Mouse (Mus musculus) hindbrain, embryonic 15.5 days (tissue): ENCODE measurements at regions not wholly inside any gene's neighbourhood (a gene's known extent, or its start where the extent isn't known, plus 50 kb on each side); places are given as distances from the start of the nearest gene placed in this dataset.
A peak's percentile ranks its signal among the peaks of the same experiment; 100 is the strongest.

Experiments
- ATAC-seq: fragments of 200-750 bp; cut with Nextera tagmentation; 2 replicates; pipeline ENCODE4 v1.8.0; 2017; ENCODE audit warnings: low read depth, moderate number of reproducible peaks, moderate TSS enrichment; ENCODE audit not compliant: low FRiP score
- H3K27ac ChIP-seq: fragments of 300-500 bp; sonication (generic); replicated peaks from 2 replicates; pipeline ENCODE4 v1.5.1; 2015; ENCODE audit warnings: mild to moderate bottlenecking, inconsistent platforms
- H3K27me3 ChIP-seq: fragments of 300-500 bp; sonication (generic); 2 replicates; pipeline ENCODE4 v1.6.1; 2015; ENCODE audit warnings: control low read depth, inconsistent platforms
- H3K36me3 ChIP-seq: fragments of 300-500 bp; sonication (generic); 2 replicates; pipeline ENCODE4 v1.6.1; 2015; ENCODE audit warnings: control low read depth, inconsistent platforms
- H3K4me1 ChIP-seq: fragments of 300-500 bp; sonication (generic); replicated peaks from 2 replicates; pipeline ENCODE4 v1.6.1; 2015; ENCODE audit warnings: control low read depth, inconsistent platforms
- H3K4me2 ChIP-seq: fragments of 300-500 bp; sonication (generic); 2 replicates; pipeline ENCODE4 v1.6.1; 2015; ENCODE audit warnings: moderate library complexity, mild to moderate bottlenecking, inconsistent platforms
- H3K4me3 ChIP-seq: fragments of 300-500 bp; sonication (generic); 2 replicates; pipeline ENCODE4 v1.5.1; 2015; ENCODE audit warnings: mild to moderate bottlenecking, inconsistent platforms
- H3K9ac ChIP-seq: fragments of 300-500 bp; sonication (generic); 2 replicates; pipeline ENCODE4 v1.6.1; 2015; ENCODE audit warnings: inconsistent platforms
- H3K9me3 ChIP-seq: fragments of 300-500 bp; sonication (generic); 2 replicates; pipeline ENCODE4 v1.6.1; 2016; ENCODE audit warnings: control low read depth, inconsistent platforms
- WGBS: fragments of 180-500 bp; shearing (Covaris S2); methylation state at CpG from one replicate; pipeline ENCODE4 v1.1.7; 2015; 5-methylcytosine and 5-hydroxymethylcytosine counted together

- 91% methylated on average over 3 of the region's 3 CpGs for WGBS
- H3K4me1 ChIP-seq = no peaks in the 10 kb centered on the region
- ATAC-seq = no peak
- H3K27me3 ChIP-seq = no peaks in the 10 kb centered on the region
- no peaks in the 10 kb centered on the region for H3K36me3 ChIP-seq
- no peak overlapping the region for H3K9ac ChIP-seq
- no peaks in the 10 kb centered on the region for H3K9me3 ChIP-seq
- no peak overlapping the region for H3K4me2 ChIP-seq
- H3K4me3 ChIP-seq = no peak overlapping the region
- no peak overlapping the region for H3K27ac ChIP-seq
Observed at GRCm38 (mm10) chr3:144137483-144137882, 67.5 kb downstream of the Lmo4 start.

- no peaks in the 10 kb centered on the region for H3K27me3 ChIP-seq
- no peak overlapping the region for H3K27ac ChIP-seq
- H3K9me3 ChIP-seq = no peaks in the 10 kb centered on the region
Observed at GRCm38 (mm10) chr3:144136432-144136831, 68.6 kb downstream of the Lmo4 start.

GRCm38 (mm10) chr3:144135646-144136045 lies 69.4 kb downstream of the Lmo4 start:
- ATAC-seq = no peak
- H3K9ac ChIP-seq = no peak overlapping the region
- no peaks in the 10 kb centered on the region for H3K36me3 ChIP-seq
- 94% methylated on average over 6 of the region's 6 CpGs for WGBS
- no peaks in the 10 kb centered on the region for H3K9me3 ChIP-seq
- H3K4me3 ChIP-seq = no peak overlapping the region
- no peak overlapping the region for H3K4me2 ChIP-seq
- H3K27ac ChIP-seq = no peak overlapping the region
- no peaks in the 10 kb centered on the region for H3K4me1 ChIP-seq
- no peaks in the 10 kb centered on the region for H3K27me3 ChIP-seq

More at GRCm38 (mm10) chr3:144136432-144136831, 68.6 kb downstream of the Lmo4 start:
- H3K4me3 ChIP-seq = no peak overlapping the region
- no peak overlapping the region for H3K4me2 ChIP-seq
- H3K9ac ChIP-seq = no peak overlapping the region
- ATAC-seq = no peak
- no peaks in the 10 kb centered on the region for H3K36me3 ChIP-seq
- H3K4me1 ChIP-seq = no peaks in the 10 kb centered on the region
- WGBS = 72% methylated on average over 2 of the region's 2 CpGs

DNA sequence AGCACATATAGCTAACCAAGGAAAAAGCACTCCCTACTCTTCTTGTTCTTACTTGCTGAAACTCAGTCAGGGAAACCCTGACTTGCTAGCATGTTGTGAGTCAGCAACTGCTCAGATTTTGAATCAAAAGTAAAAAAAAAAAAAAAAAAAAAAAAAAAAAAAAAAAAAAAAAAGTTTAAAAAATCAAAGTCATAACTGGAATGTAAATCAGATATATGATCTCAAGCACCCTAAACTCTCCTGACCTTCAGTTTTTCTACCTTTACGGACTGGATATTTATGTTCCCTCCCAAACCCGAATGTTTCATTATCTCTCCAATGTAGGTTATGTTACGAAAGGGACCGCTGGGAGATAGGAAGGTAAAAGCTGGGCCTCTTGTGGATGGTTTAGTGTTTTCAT lies 77.0 kb downstream of the Lmo4 start:
- ATAC-seq = no peak
- no peaks in the 10 kb centered on the region for H3K4me1 ChIP-seq
- no peaks in the 10 kb centered on the region for H3K36me3 ChIP-seq
- no peak overlapping the region for H3K4me2 ChIP-seq
- 95% methylated on average over 4 of the region's 4 CpGs for WGBS
- H3K4me3 ChIP-seq = no peak overlapping the region
- H3K27me3 ChIP-seq = no peaks in the 10 kb centered on the region
- no peaks in the 10 kb centered on the region for H3K9me3 ChIP-seq
- H3K9ac ChIP-seq = no peak overlapping the region
- no peak overlapping the region for H3K27ac ChIP-seq

DNA sequence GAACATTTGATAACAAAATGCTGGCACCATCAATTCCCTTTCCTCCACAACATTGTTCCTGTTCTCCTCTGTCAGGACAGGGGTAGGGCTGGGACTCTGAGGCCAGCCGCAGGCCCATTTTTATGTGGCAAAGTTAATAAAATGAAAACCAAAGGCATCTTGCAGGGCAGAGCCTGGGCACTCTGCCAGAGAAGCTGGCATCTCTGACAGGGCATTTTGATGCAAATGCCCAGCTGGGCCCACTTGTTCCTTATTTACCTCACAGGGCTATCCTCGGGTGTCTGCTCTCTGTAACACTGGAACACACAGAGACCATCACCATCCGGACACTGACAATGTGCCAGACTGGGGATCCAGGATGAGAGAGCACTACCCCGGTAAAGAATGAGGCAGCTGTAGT lies 80.7 kb downstream of the Lmo4 start:
- no peaks in the 10 kb centered on the region for H3K36me3 ChIP-seq
- no peak overlapping the region for H3K27ac ChIP-seq
- H3K27me3 ChIP-seq = no peaks in the 10 kb centered on the region
- ATAC-seq = peak; percentile 81; the same call in 1 of the 2 replicates
- H3K4me2 ChIP-seq = no peak overlapping the region
- 34% methylated on average over 4 of the region's 4 CpGs for WGBS
- H3K9ac ChIP-seq = no peak overlapping the region
- H3K9me3 ChIP-seq = no peaks in the 10 kb centered on the region
- H3K4me3 ChIP-seq = no peak overlapping the region
- no peaks in the 10 kb centered on the region for H3K4me1 ChIP-seq

DNA sequence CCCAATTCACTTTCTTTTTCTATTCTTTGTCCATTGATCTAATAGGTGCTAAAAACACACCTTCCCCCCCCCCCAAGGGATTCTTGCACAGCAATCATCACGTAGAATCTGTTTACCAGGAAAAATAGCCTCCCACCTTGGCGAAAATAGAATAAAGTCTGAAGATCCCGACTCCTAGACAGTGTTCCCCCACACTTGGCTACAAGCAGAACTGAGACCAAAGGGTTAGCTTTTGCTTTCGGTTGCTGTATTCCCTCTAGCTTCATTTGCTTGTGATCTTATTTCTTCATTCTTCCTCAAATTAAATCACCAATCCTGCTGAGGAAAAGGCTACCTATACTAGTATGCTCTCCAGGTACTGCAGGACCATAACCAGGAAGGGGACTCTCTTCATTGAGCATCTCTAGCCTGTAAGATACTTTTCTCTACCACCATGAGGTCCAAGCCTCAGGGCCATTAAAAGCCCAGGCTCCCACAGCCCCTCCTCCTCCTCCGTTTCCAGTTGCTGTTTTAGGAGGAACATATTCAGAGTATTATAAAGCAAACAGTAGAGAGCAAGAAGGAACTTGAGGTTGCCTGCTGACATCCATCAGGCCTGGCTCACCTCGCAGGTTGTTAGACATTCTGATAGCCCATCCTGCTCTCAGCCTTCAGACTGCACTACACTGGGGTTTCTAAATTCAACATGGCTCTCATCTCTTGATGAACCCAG lies 81.5 kb downstream of the Lmo4 start:
- H3K4me3 ChIP-seq = no peak overlapping the region
- no peak overlapping the region for H3K27ac ChIP-seq
- no peaks in the 10 kb centered on the region for H3K9me3 ChIP-seq
- H3K4me1 ChIP-seq = no peaks in the 10 kb centered on the region
- WGBS = 88% methylated on average over 6 of the region's 6 CpGs
- ATAC-seq = no peak
- no peak overlapping the region for H3K9ac ChIP-seq
- no peaks in the 10 kb centered on the region for H3K36me3 ChIP-seq
- no peaks in the 10 kb centered on the region for H3K27me3 ChIP-seq
- no peak overlapping the region for H3K4me2 ChIP-seq

- Histone ChIP-seq H3K27me3 (no peaks in the 10 kb centered on the region), H3K27ac (no peak overlapping the region), H3K36me3 (no peaks in the 10 kb centered on the region), H3K9me3 (no peaks in the 10 kb centered on the region), H3K4me3 (no peak overlapping the region), H3K4me2 (no peak overlapping the region), H3K4me1 (no peaks in the 10 kb centered on the region), H3K9ac (no peak overlapping the region)
- no peak for ATAC-seq
- 76% methylated on average over 3 of the region's 3 CpGs for WGBS
Observed at GRCm38 (mm10) chr3:144119076-144119475, 85.9 kb downstream of the Lmo4 start.

GRCm38 (mm10) chr3:144113672-144114645 lies 91.1 kb downstream of the Lmo4 start:
- H3K4me3 ChIP-seq = no peak overlapping the region
- no peak for ATAC-seq
- H3K9ac ChIP-seq = no peak overlapping the region
- H3K4me1 ChIP-seq = no peaks in the 10 kb centered on the region
- no peak overlapping the region for H3K4me2 ChIP-seq
- H3K36me3 ChIP-seq = no peaks in the 10 kb centered on the region
- H3K27me3 ChIP-seq = no peaks in the 10 kb centered on the region
- no peak overlapping the region for H3K27ac ChIP-seq
- no peaks in the 10 kb centered on the region for H3K9me3 ChIP-seq
- 81% methylated on average over 11 of the region's 11 CpGs for WGBS

DNA sequence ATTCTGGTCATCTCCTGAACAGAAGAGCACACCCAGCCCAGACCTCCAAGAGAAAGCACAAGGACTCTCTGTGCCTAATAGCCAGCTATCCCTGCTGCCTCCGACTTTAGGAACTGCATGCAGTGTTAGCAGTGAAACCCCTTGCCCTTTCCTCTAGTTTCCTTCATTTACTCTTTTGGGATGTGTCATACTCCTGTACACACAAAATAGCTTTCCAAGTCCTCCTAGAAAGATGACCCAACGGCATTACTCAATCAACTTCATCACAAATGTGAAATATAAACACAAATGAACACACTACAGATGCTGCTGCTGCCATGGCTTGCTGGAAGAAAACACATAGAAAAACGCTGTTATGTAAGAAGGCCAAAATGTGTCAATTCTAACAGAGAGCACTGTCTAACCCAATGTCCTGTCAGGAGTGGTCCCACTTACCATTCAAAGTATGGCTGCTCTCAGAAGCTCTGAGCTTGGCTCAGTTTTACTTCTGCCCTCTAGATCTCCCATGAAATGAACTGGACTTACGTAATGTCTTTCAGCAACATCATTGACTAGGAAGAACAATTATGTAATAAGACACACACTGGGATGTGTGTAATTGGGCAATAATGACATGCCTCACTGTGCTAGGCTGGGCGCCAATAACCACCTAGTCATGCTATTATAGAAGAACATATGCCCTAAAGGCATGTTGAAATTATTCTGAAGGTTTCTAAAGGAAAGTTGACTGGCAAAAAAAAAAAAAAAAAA lies 94.5 kb downstream of the Lmo4 start:
- no peak for ATAC-seq
- H3K4me1 ChIP-seq = peaks cover 12% of the 10 kb centered on the region
- H3K4me2 ChIP-seq = no peak overlapping the region
- H3K27ac ChIP-seq = no peak overlapping the region
- no peaks in the 10 kb centered on the region for H3K36me3 ChIP-seq
- WGBS = 79% methylated on average over 5 of the region's 5 CpGs
- H3K27me3 ChIP-seq = no peaks in the 10 kb centered on the region
- no peak overlapping the region for H3K9ac ChIP-seq
- H3K4me3 ChIP-seq = no peak overlapping the region
- H3K9me3 ChIP-seq = no peaks in the 10 kb centered on the region

DNA sequence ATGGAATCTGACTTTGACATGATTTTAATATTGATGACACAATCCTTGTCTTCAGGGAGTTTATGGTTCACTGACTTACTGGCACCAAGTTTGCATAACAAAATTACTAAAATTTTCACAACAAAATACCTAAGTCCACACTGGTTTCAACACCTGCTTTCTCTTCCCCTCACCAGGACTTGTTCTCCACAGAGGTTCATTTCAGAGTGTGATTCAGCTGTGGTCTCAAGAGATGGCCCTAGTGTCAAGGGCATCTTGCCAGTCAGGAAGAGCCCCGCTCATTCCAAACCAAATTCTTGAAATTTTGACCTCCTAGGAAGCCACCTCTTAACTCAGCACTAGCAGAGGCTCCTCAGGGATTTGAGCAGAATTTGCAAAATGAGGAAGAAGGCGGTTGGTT lies 95.3 kb downstream of the Lmo4 start:
- no peak overlapping the region for H3K4me2 ChIP-seq
- no peaks in the 10 kb centered on the region for H3K36me3 ChIP-seq
- H3K4me3 ChIP-seq = no peak overlapping the region
- WGBS = 68% methylated on average over 2 of the region's 2 CpGs
- H3K27me3 ChIP-seq = no peaks in the 10 kb centered on the region
- no peaks in the 10 kb centered on the region for H3K9me3 ChIP-seq
- no peak overlapping the region for H3K27ac ChIP-seq
- no peak for ATAC-seq
- peaks cover 12% of the 10 kb centered on the region for H3K4me1 ChIP-seq
- no peak overlapping the region for H3K9ac ChIP-seq

GRCm38 (mm10) chr3:144108310-144108709 lies 96.7 kb downstream of the Lmo4 start:
- Histone ChIP-seq H3K4me1 (peaks cover 12% of the 10 kb centered on the region), H3K4me2 (no peak overlapping the region), H3K9ac (no peak overlapping the region), H3K27me3 (no peaks in the 10 kb centered on the region), H3K36me3 (no peaks in the 10 kb centered on the region), H3K4me3 (no peak overlapping the region), H3K27ac (no peak overlapping the region), H3K9me3 (no peaks in the 10 kb centered on the region)
- 47% methylated on average over 6 of the region's 6 CpGs for WGBS
- no peak for ATAC-seq

- ATAC-seq = peak; percentile 77
- Histone ChIP-seq H3K9ac (no peak overlapping the region), H3K27ac (no peak overlapping the region), H3K27me3 (no peaks in the 10 kb centered on the region), H3K4me3 (no peak overlapping the region), H3K4me2 (no peak overlapping the region), H3K9me3 (no peaks in the 10 kb centered on the region), H3K36me3 (no peaks in the 10 kb centered on the region), H3K4me1 (peaks cover 12% of the 10 kb centered on the region)
- 32% methylated on average over 7 of the region's 7 CpGs for WGBS
Observed at GRCm38 (mm10) chr3:144107664-144108063, 97.4 kb downstream of the Lmo4 start.
